Mouse (Mus musculus): ENCODE results near the gene Phldb1. TPM values are rescaled to one million over a fixed set of nuclear protein-coding genes. Genes with fewer than 3 reads are reported as not detected.

Phldb1 gene
- total and polyA plus RNA-seq, 2 experiments from 2014 or later: 35.3 to 152 TPM

GRCm38 (mm10) chr9:44671416-44671815 is 63.6 kb downstream of the Phldb1 start:
- no peaks in the 10 kb centered on the region for H3K9me3 ChIP-seq (ENCODE audit: low read length)
- no peak overlapping the region for H3K27ac ChIP-seq
- no peaks in the 10 kb centered on the region for H3K36me3 ChIP-seq (ENCODE audit: insufficient read depth, low read length)
- TF ChIP-seq CTCF (IDR thresholded peaks at IDR 0.05; ENCODE audit: low read depth): no peak
- 87% methylated on average over 5 of the region's 5 CpGs for WGBS
- no peak overlapping the region for H3K9ac ChIP-seq (replicated peaks; ENCODE audit: low read length)
- no peaks in the 10 kb centered on the region for H3K4me1 ChIP-seq (ENCODE audit: insufficient read depth, low read length)
- no peak overlapping the region for H3K4me3 ChIP-seq (ENCODE audit: low read length)
- no peaks in the 10 kb centered on the region for H3K27me3 ChIP-seq (ENCODE audit: insufficient read depth, low read length)
- DNase-seq (ENCODE audit: low spot score) (no peak), ATAC-seq (no peak)
- no peak overlapping the region for H3K4me2 ChIP-seq (ENCODE audit: low read depth, low read length)

- DNase-seq (ENCODE audit: low spot score): no peak
- H3K4me2 ChIP-seq (ENCODE audit: low read depth, low read length): no peak overlapping the region
- no peaks in the 10 kb centered on the region for H3K4me1 ChIP-seq (ENCODE audit: insufficient read depth, low read length)
- no peaks in the 10 kb centered on the region for H3K27me3 ChIP-seq (ENCODE audit: insufficient read depth, low read length)
- no peaks in the 10 kb centered on the region for H3K36me3 ChIP-seq (ENCODE audit: insufficient read depth, low read length)
- no peak for TF ChIP-seq CTCF (IDR thresholded peaks at IDR 0.05; ENCODE audit: low read depth)
- no peak overlapping the region for H3K27ac ChIP-seq
- H3K4me3 ChIP-seq (ENCODE audit: low read length): no peak overlapping the region
- 90% methylated on average over 6 of the region's 6 CpGs for WGBS
- H3K9me3 ChIP-seq (ENCODE audit: low read length): no peaks in the 10 kb centered on the region
- H3K9ac ChIP-seq (replicated peaks; ENCODE audit: low read length): no peak overlapping the region
- no peak for ATAC-seq
These were observed 71.3 kb downstream of the Phldb1 start for GRCm38 (mm10) chr9:44663706-44664105.

GRCm38 (mm10) chr9:44655098-44656066 is 79.6 kb downstream of the Phldb1 start:
- H3K27me3 ChIP-seq (ENCODE audit: insufficient read depth, low read length): no peaks in the 10 kb centered on the region
- no peaks in the 10 kb centered on the region for H3K36me3 ChIP-seq (ENCODE audit: insufficient read depth, low read length)
- TF ChIP-seq CTCF (IDR thresholded peaks at IDR 0.05; ENCODE audit: low read depth): peak; percentile 81
- peak overlapping the region; percentile 47 for H3K4me2 ChIP-seq (ENCODE audit: low read depth, low read length)
- H3K4me3 ChIP-seq (ENCODE audit: low read length): no peak overlapping the region; the same call in 1 of the 2 replicates
- no peak overlapping the region for H3K9ac ChIP-seq (replicated peaks; ENCODE audit: low read length)
- WGBS: 23% methylated on average over 26 of the region's 26 CpGs
- no peaks in the 10 kb centered on the region for H3K9me3 ChIP-seq (ENCODE audit: low read length)
- ATAC-seq: peak; percentile 59
- DNase-seq (ENCODE audit: low spot score): peak; percentile 93
- no peaks in the 10 kb centered on the region for H3K4me1 ChIP-seq (ENCODE audit: insufficient read depth, low read length)
- no peak overlapping the region for H3K27ac ChIP-seq

- no peaks in the 10 kb centered on the region for H3K9me3 ChIP-seq (ENCODE audit: low read length)
- WGBS: 68% methylated on average over 4 of the region's 4 CpGs
- H3K27me3 ChIP-seq (ENCODE audit: insufficient read depth, low read length): no peaks in the 10 kb centered on the region
- H3K27ac ChIP-seq: no peak overlapping the region
- ATAC-seq (no peak), DNase-seq (ENCODE audit: low spot score) (no peak)
- no peak overlapping the region for H3K9ac ChIP-seq (replicated peaks; ENCODE audit: low read length)
- H3K4me3 ChIP-seq (ENCODE audit: low read length): no peak overlapping the region
- H3K36me3 ChIP-seq (ENCODE audit: insufficient read depth, low read length): no peaks in the 10 kb centered on the region
- H3K4me2 ChIP-seq (ENCODE audit: low read depth, low read length): no peak overlapping the region
- TF ChIP-seq CTCF (IDR thresholded peaks at IDR 0.05; ENCODE audit: low read depth): no peak
- no peaks in the 10 kb centered on the region for H3K4me1 ChIP-seq (ENCODE audit: insufficient read depth, low read length)
These were observed 81.1 kb downstream of the Phldb1 start for GRCm38 (mm10) chr9:44653896-44654295.

GRCm38 (mm10) chr9:44652027-44652426 is 83.0 kb downstream of the Phldb1 start:
- ATAC-seq (peak; percentile 87), DNase-seq (ENCODE audit: low spot score) (peak; percentile 81)
- Histone ChIP-seq H3K9ac (replicated peaks; ENCODE audit: low read length) (no peak overlapping the region), H3K36me3 (ENCODE audit: insufficient read depth, low read length) (no peaks in the 10 kb centered on the region), H3K4me1 (ENCODE audit: insufficient read depth, low read length) (no peaks in the 10 kb centered on the region), H3K9me3 (ENCODE audit: low read length) (no peaks in the 10 kb centered on the region), H3K4me3 (ENCODE audit: low read length) (no peak overlapping the region), H3K27ac (no peak overlapping the region), H3K27me3 (ENCODE audit: insufficient read depth, low read length) (no peaks in the 10 kb centered on the region), H3K4me2 (ENCODE audit: low read depth, low read length) (no peak overlapping the region)
- TF ChIP-seq CTCF (IDR thresholded peaks at IDR 0.05; ENCODE audit: low read depth): peak; percentile 90
- WGBS: 9% methylated on average over 8 of the region's 8 CpGs

- Histone ChIP-seq H3K4me1 (ENCODE audit: insufficient read depth, low read length) (no peaks in the 10 kb centered on the region), H3K4me2 (ENCODE audit: low read depth, low read length) (no peak overlapping the region), H3K36me3 (ENCODE audit: insufficient read depth, low read length) (no peaks in the 10 kb centered on the region), H3K27ac (no peak overlapping the region), H3K9ac (replicated peaks; ENCODE audit: low read length) (no peak overlapping the region), H3K27me3 (ENCODE audit: insufficient read depth, low read length) (no peaks in the 10 kb centered on the region), H3K4me3 (ENCODE audit: low read length) (no peak overlapping the region), H3K9me3 (ENCODE audit: low read length) (no peaks in the 10 kb centered on the region)
- TF ChIP-seq CTCF (IDR thresholded peaks at IDR 0.05; ENCODE audit: low read depth): no peak
- DNase-seq (ENCODE audit: low spot score) (no peak), ATAC-seq (no peak)
- 71% methylated on average over 7 of the region's 7 CpGs for WGBS
These were observed 86.1 kb downstream of the Phldb1 start for GRCm38 (mm10) chr9:44648881-44649281.

- ATAC-seq (no peak), DNase-seq (ENCODE audit: low spot score) (no peak)
- Histone ChIP-seq H3K36me3 (ENCODE audit: insufficient read depth, low read length) (no peaks in the 10 kb centered on the region), H3K27ac (no peak overlapping the region), H3K4me3 (ENCODE audit: low read length) (no peak overlapping the region), H3K9ac (replicated peaks; ENCODE audit: low read length) (no peak overlapping the region), H3K4me1 (ENCODE audit: insufficient read depth, low read length) (no peaks in the 10 kb centered on the region), H3K9me3 (ENCODE audit: low read length) (no peaks in the 10 kb centered on the region), H3K27me3 (ENCODE audit: insufficient read depth, low read length) (no peaks in the 10 kb centered on the region), H3K4me2 (ENCODE audit: low read depth, low read length) (no peak overlapping the region)
- WGBS: 82% methylated on average over 4 of the region's 4 CpGs
- no peak for TF ChIP-seq CTCF (IDR thresholded peaks at IDR 0.05; ENCODE audit: low read depth)
These were observed 87.3 kb downstream of the Phldb1 start for GRCm38 (mm10) chr9:44647656-44648055.
